Mouse (Mus musculus): ENCODE results near the gene Kcnt2. TPM values are rescaled to one million over a fixed set of nuclear protein-coding genes. Genes with fewer than 3 reads are reported as not detected.

The Kcnt2 gene
- polyA plus RNA-seq, 1 experiment from 2014 or later, result 0.07 TPM

DNA sequence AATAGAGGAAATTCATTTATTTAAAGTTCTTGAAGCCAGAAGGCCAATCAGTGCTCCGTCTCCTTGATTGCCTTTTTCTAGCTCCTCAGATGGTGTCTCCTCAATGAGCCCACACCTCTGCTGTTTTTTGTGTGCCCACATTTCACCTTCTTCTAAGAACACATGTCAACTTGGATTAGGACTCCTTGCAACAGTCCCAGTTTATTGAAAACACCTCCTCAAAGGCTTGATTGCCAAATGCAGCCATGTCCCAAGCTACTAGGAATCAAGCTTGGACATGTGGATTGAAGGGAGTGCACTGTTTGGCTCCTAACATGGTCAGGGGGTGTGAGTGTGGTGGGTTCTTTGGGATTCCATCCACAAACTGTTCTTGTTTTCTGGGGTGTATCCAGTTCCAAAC lies 245.4 kb downstream of the Kcnt2 start:
- DNase-seq (ENCODE audit: low spot score), result peak; percentile 2

DNA sequence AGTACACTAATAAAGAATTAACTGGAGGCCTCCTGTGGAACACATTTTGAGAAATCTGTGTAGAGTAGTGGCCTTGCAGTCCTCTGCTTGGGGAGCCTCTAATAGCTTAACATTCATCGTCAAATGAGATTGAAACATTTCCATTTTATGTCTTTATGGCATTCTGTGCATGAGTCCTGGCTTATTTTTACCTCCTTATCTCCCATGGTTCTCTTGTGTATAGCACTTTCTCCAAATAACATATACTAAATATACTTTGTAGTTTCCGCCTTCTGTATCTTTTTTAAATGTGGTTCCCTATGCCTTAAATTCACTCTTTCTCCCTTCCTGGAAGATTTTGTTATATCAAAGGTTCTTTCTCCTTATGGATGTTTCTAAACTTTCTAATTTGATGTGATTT lies 246.3 kb downstream of the Kcnt2 start:
- DNase-seq (ENCODE audit: low spot score), result no peak

DNA sequence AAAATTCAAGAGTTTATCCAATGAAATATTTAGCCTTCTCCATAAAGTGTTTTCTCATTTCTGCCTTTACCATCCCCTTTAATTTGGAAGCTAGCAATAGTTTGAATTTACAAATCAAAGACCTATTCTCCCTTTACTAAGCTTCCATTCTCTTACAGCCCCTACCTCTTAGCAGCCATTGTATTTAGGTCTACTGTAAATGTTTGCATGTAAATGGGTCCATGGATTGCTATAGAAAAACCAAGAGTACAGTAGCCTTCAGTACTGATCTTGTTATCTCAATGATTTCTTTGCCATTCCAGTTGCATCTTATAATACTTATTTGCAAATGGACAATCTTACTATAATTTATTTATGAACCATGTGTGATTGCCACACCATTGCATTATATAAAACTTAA lies 267.5 kb downstream of the Kcnt2 start:
- no peak for DNase-seq (ENCODE audit: low spot score)

- DNase-seq (ENCODE audit: low spot score), result no peak
Observed at GRCm38 (mm10) chr1:140531285-140531908, 285.4 kb downstream of the Kcnt2 start.

GRCm38 (mm10) chr1:140534849-140535248 lies 288.9 kb downstream of the Kcnt2 start:
- DNase-seq (ENCODE audit: low spot score), result no peak

DNA sequence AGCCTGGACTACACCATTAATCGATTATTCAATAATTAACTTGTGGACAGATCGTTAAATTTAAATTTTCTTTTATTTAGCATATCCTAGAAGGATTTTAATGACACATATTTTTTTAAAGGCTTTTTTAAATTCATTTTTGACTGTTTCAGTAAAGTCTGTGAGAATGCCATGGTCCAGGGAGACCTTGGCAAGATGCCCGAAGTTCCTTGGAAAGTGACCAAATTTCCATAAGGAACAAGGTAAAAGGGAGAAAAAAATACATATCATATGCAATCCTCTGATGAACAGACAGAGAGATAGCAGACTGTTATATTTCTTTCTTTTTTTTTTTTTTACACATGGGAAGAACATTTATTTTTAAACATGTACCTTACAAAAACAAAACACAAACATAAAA lies 296.1 kb downstream of the Kcnt2 start:
- no peak for DNase-seq (ENCODE audit: low spot score)

DNA sequence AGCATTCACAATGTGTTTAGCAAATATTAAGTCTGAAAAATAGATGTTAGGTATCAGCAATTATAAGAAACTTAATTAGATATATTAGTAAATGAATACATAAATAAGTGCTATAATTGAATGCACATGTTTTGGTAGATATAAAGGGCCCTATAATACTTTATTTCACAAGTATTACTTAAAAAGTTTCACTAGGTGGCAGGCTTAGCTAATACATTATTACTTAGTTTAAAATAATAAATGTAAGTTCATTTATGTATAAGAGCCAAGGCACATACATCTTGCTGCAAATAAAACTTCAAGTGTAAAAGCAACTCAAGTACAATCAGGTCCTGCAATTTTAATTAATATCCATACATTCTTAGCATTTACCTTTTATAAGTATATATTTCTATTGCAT lies 302.8 kb downstream of the Kcnt2 start:
- no peak for DNase-seq (ENCODE audit: low spot score)

GRCm38 (mm10) chr1:140560801-140561200 lies 314.8 kb downstream of the Kcnt2 start:
- DNase-seq (ENCODE audit: low spot score), result no peak

DNA sequence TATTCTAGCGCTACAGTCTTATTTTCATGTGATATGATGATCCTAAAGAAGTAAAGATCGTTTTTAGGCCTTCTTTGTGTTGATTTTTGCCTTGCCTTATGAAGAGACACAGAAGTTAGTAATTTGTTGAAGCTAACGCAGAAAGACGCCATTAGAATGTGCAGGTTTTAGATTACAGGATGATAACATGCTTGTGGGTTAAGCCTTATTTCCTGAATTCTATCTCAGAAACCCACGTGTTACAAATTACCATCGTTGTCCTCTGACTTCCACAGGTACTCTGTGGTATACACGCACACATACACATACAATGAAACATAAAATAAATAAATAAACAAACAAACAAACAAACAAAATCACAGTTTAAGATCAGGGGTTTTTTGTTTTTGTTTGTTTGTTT lies 326.2 kb downstream of the Kcnt2 start:
- no peak for DNase-seq (ENCODE audit: low spot score)

- no peak for DNase-seq (ENCODE audit: low spot score)
Observed at GRCm38 (mm10) chr1:140578607-140579006, 332.6 kb downstream of the Kcnt2 start.

DNA sequence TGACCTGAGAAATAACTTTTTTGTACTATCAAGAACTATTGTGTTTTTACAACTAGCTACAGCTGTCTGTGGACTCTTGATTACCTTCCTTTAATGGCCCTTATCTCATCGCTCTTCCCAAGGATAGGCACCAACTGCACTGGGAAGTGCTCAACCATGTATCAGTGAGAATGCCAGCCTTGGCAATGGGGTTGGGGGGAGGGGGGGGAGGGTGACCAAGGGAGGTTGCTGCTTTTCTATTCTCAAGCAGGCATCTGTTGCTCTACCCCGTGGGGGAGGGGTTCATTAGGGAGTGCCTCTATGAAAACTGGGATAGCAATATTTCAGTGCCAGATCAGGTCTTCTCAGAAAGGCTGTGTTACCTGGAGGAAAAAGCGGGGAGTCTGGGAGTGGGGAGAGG lies 342.3 kb downstream of the Kcnt2 start:
- no peak for DNase-seq (ENCODE audit: low spot score)

DNA sequence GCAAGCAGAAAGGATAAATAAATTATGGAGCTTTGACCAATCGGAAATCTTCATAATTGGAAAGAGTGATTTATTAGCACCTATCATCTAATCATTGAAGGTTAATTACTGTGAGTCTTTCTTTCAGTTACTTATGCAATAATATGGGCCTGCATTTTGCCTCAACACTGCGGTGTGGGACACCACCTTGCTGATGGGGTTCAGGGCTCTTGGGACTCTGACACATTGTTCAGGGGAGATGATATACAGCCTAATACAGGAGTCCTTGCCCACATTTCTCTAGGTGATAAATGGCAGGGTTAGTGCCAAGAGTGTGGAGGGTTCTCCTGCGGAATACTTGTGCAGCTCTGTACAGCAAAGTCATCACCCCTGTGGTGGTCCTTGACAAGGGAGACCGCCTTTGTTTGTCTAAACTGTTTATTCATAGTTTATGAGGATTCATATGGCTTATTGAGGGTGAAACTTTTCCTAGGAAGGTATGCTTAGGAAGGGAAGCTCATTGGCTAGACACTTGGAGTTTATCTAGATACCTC lies 362.9 kb downstream of the Kcnt2 start:
- DNase-seq (ENCODE audit: low spot score), result no peak

DNA sequence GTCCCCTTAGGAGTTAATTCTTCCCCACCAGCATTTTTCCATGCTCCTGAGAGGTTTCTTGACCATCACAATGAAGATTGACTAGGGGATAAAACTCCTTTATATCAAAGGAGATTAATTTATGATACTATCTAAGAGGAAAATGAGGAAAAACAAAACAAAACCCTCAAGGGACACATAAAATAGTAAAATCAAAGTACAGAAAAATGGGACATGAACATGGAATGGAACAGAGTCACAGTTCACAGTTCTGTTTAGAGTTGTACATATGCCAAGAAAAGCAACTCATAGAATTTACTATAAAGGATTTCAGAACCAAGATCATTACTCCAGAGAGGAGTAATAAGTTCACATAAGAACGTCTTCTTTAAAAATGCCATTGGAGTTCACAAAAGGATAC lies 367.1 kb downstream of the Kcnt2 start:
- DNase-seq (ENCODE audit: low spot score), result no peak

DNA sequence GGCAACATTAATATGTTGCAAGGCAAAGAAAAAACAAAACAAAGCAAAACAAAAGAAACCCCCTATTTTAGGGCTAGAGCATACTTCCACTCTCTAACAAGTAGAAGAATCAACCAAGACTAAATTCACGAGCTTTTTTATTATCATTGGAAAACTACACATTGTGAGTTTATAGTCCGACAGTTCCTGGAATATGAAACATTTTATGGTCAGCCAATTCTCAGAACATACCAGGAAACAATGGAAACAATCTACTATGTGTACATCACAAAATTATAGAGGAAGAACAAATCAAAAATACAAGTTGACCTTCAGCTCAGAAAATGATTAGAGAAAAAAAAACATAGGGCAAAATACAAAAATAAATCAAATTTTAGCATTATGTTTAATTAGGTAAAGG lies 368.9 kb downstream of the Kcnt2 start:
- DNase-seq (ENCODE audit: low spot score), result no peak

- DNase-seq (ENCODE audit: low spot score), result no peak
Observed at GRCm38 (mm10) chr1:140618164-140618563, 372.2 kb downstream of the Kcnt2 start.

DNA sequence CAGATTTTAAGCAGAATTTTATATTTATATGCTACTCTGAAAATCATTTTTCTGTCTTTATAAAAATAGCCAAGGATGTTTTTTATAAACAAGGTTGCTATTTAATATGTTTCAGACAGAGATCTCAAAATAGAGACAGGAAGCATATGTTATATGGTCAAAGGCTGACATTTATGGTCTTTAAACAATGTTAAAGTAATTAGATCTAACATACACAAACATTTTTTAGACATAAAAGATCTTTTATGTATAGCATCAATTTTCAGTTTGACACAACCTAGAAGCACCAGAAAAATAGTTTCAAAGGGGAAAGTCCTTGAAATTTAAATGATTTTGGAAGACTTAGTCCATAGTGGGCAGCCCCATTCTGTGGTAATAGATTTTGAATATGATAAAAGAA lies 379.0 kb downstream of the Kcnt2 start:
- DNase-seq (ENCODE audit: low spot score), result no peak

GRCm38 (mm10) chr1:140659607-140660340 lies 413.8 kb downstream of the Kcnt2 start:
- DNase-seq (ENCODE audit: low spot score), result no peak

DNA sequence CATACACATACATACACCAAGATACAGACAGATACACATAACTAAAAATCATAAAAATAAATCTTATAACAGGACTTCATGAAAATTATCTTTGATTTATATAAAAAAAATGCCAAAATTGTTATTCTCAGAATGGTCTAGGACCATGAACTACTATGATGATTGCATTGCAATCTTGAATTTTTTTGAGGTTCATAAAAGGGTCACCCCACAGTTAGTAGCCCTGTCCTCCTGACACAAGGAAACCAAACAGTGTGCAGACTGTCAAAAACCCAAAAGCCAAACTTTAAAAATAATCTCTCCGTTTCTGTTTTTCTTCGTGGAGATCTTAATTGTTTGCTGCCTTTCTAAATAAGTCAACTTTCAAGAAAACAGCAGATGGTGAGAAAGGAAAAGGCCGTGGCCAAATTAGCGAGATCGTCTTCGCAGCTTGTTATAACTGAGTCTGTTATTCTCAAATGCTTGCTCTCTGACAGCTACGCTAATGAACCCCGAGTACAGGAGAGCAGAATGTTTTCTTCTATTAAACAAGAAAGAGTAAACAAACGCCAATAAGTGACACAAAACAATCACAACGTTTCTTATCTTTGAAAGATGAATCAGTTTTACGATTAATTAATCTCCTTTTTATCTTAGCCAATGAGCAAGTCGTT lies 414.9 kb downstream of the Kcnt2 start:
- DNase-seq (ENCODE audit: low spot score), result no peak

- DNase-seq (ENCODE audit: low spot score), result no peak
Observed at GRCm38 (mm10) chr1:140661404-140661787, 415.4 kb downstream of the Kcnt2 start.
